Mouse (Mus musculus) lung, embryonic 16.5 days (tissue): ENCODE data around the gene Krcc1. TPM values are rescaled to one million over a fixed set of nuclear protein-coding genes. Genes with fewer than 3 reads are reported as not detected.
A peak's percentile ranks its signal among the peaks of the same experiment; 100 is the strongest.

Source experiments
- ATAC-seq: fragments of 200-750 bp; cut with Nextera tagmentation; 2 replicates; pipeline ENCODE4 v1.8.0; 2017; ENCODE audit warnings: low read depth, mild to moderate bottlenecking, moderate library complexity
- H3K27ac ChIP-seq: fragments of 300-500 bp; sonication (generic); 2 replicates; pipeline ENCODE4 v1.5.1; 2014; ENCODE audit warnings: mild to moderate bottlenecking, control low read depth, low read length
- H3K27me3 ChIP-seq: fragments of 300-500 bp; sonication (generic); 2 replicates; pipeline ENCODE4 v1.6.1; 2014; ENCODE audit warnings: low read depth, low read length, mixed read lengths; ENCODE audit not compliant: control insufficient read depth, insufficient read depth
- H3K36me3 ChIP-seq: fragments of 300-500 bp; sonication (generic); 2 replicates; pipeline ENCODE4 v1.6.1; 2014; ENCODE audit warnings: low read length; ENCODE audit not compliant: control insufficient read depth, insufficient read depth
- H3K4me1 ChIP-seq: fragments of 300-500 bp; sonication (generic); replicated peaks from 2 replicates; pipeline ENCODE4 v1.6.1; 2014; ENCODE audit warnings: low read length, mixed read lengths; ENCODE audit not compliant: control insufficient read depth, insufficient read depth
- H3K4me2 ChIP-seq: fragments of 300-500 bp; sonication (generic); 2 replicates; pipeline ENCODE4 v1.6.1; 2014; ENCODE audit warnings: low read depth, low read length, control low read depth
- H3K4me3 ChIP-seq: fragments of 300-500 bp; sonication (generic); 2 replicates; pipeline ENCODE4 v1.5.1; 2014; ENCODE audit warnings: mild to moderate bottlenecking, low read length, control low read depth
- H3K9ac ChIP-seq: fragments of 300-500 bp; sonication (generic); 2 replicates; pipeline ENCODE4 v1.6.1; 2014; ENCODE audit warnings: low read length, control low read depth
- H3K9me3 ChIP-seq: fragments of 300-500 bp; sonication (generic); 2 replicates; pipeline ENCODE4 v1.6.1; 2016; ENCODE audit warnings: low read length; ENCODE audit not compliant: control insufficient read depth
- WGBS: fragments of 180-500 bp; shearing (Covaris S2); extraction: QIAGEN DNeasy Blood & Tissue Kit; methylation state at CpG from one replicate; pipeline ENCODE4 v1.1.7; 2014; 5-methylcytosine and 5-hydroxymethylcytosine counted together
- polyA plus RNA-seq: library from polyadenylated mRNA; unstranded; fragments of >200 nt; fragmentation: Nextera tagmentation; extraction: Ambion mirVana; gene quantifications from 2 replicates; pipeline ENCODE4 v1.2.1, GENCODE M21; 2015

Krcc1 gene
- polyA plus RNA-seq = 52.2 and 55.5 TPM in 2 replicates

- ATAC-seq = peak; percentile 96
- Histone ChIP-seq H3K36me3 (no peaks in the 10 kb centered on the region), H3K4me3 (peak within 1 kb of the TSS; percentile 98), H3K27me3 (no peaks in the 10 kb centered on the region), H3K9ac (peak within 1 kb of the TSS; percentile 100), H3K27ac (peak within 1 kb of the TSS; percentile 99), H3K4me1 (peaks cover 8% of the 10 kb centered on the region), H3K9me3 (no peaks in the 10 kb centered on the region), H3K4me2 (peak within 1 kb of the TSS; percentile 84)
- WGBS = under 1% methylated on average over 60 of the region's 84 CpGs
Measured at GRCm38 (mm10) chr6:71271389-71272315, at the start of gene Krcc1. Gene Krcc1, plus strand, starts transcription at chr6:71271677.

GRCm38 (mm10) chr6:71224184-71224943 lies 47.1 kb upstream of the Krcc1 start:
- H3K4me2 ChIP-seq = no peak overlapping the region
- 22% methylated on average over 3 of the region's 3 CpGs for WGBS
- H3K36me3 ChIP-seq = no peaks in the 10 kb centered on the region
- H3K4me3 ChIP-seq = no peak overlapping the region
- H3K9ac ChIP-seq = no peak overlapping the region
- H3K27me3 ChIP-seq = no peaks in the 10 kb centered on the region
- no peak overlapping the region for H3K27ac ChIP-seq
- no peaks in the 10 kb centered on the region for H3K9me3 ChIP-seq
- peak; percentile 82 for ATAC-seq
- peaks cover 27% of the 10 kb centered on the region for H3K4me1 ChIP-seq

- WGBS = 20% methylated on average over 6 of the region's 6 CpGs
- Histone ChIP-seq H3K4me2 (no peak overlapping the region), H3K27me3 (no peaks in the 10 kb centered on the region), H3K4me1 (peaks cover 27% of the 10 kb centered on the region), H3K36me3 (no peaks in the 10 kb centered on the region), H3K4me3 (no peak overlapping the region), H3K27ac (no peak overlapping the region), H3K9ac (no peak overlapping the region), H3K9me3 (no peaks in the 10 kb centered on the region)
- ATAC-seq = no peak
Measured at GRCm38 (mm10) chr6:71226544-71226943, 44.9 kb upstream of the Krcc1 start.

- H3K9ac ChIP-seq = no peak overlapping the region
- peaks cover 27% of the 10 kb centered on the region for H3K4me1 ChIP-seq
- no peak overlapping the region for H3K4me2 ChIP-seq
- H3K4me3 ChIP-seq = no peak overlapping the region
- no peaks in the 10 kb centered on the region for H3K36me3 ChIP-seq
- ATAC-seq = peak; percentile 39
- H3K27me3 ChIP-seq = no peaks in the 10 kb centered on the region
- WGBS = 13% methylated on average over 7 of the region's 7 CpGs
- no peak overlapping the region for H3K27ac ChIP-seq
- no peaks in the 10 kb centered on the region for H3K9me3 ChIP-seq
Measured at GRCm38 (mm10) chr6:71227157-71227770, 44.2 kb upstream of the Krcc1 start.

DNA sequence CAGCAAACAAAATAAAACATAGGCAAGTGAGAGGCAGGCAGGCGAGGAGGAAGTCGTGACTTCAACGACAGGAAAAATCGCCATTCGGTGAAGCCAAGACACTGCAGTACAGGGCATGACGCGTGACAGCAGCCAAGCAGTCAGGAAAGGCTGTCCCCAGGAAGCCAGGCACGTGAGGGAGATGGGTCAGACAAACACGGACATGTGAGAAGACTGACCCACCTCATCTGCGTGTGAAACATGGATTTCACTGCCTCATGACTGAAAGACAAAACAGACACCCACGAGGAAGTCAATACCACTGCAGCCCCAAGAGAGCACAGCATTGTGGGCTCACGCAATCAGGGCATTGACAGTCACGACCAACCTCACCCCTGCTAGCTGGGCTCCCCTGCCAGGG lies 36.4 kb upstream of the Krcc1 start:
- WGBS = 62% methylated on average over 13 of the region's 13 CpGs
- Histone ChIP-seq H3K4me2 (no peak overlapping the region), H3K36me3 (no peaks in the 10 kb centered on the region), H3K9ac (no peak overlapping the region), H3K27me3 (no peaks in the 10 kb centered on the region), H3K4me1 (no peaks in the 10 kb centered on the region), H3K27ac (no peak overlapping the region), H3K9me3 (no peaks in the 10 kb centered on the region), H3K4me3 (no peak overlapping the region)
- ATAC-seq = no peak

- no peak overlapping the region for H3K4me2 ChIP-seq
- WGBS = 71% methylated on average over 3 of the region's 3 CpGs
- no peaks in the 10 kb centered on the region for H3K27me3 ChIP-seq
- no peaks in the 10 kb centered on the region for H3K36me3 ChIP-seq
- H3K9ac ChIP-seq = no peak overlapping the region
- no peak overlapping the region for H3K4me3 ChIP-seq
- no peak for ATAC-seq
- no peaks in the 10 kb centered on the region for H3K9me3 ChIP-seq
- no peak overlapping the region for H3K27ac ChIP-seq
- no peaks in the 10 kb centered on the region for H3K4me1 ChIP-seq
Measured at GRCm38 (mm10) chr6:71235944-71236343, 35.5 kb upstream of the Krcc1 start.

DNA sequence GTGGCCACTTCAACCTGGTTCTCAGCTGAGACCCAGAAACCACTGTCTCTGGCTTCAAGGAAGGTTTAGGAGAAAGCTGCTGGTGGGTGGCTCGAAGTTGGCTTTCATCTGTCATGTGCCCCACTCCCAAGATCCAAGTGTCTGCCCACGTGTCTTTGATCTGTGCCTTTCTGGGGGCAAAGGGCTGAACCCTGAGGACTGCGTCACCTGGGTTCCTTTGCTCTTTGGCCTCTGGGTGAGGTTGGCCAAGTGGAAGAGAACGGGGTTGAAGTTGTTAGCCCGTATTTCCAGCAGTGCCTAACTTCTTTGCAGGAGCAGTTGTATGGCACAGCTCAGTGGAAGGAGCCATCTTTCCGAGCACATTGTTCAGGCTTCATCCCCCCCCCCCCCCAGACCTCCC lies 35.0 kb upstream of the Krcc1 start:
- no peak overlapping the region for H3K9ac ChIP-seq
- no peaks in the 10 kb centered on the region for H3K9me3 ChIP-seq
- H3K4me2 ChIP-seq = no peak overlapping the region
- H3K27me3 ChIP-seq = no peaks in the 10 kb centered on the region
- H3K36me3 ChIP-seq = no peaks in the 10 kb centered on the region
- no peak overlapping the region for H3K4me3 ChIP-seq
- H3K4me1 ChIP-seq = no peaks in the 10 kb centered on the region
- no peak overlapping the region for H3K27ac ChIP-seq
- peak; percentile 43; the same call in 1 of the 2 replicates for ATAC-seq
- 48% methylated on average over 6 of the region's 6 CpGs for WGBS

DNA sequence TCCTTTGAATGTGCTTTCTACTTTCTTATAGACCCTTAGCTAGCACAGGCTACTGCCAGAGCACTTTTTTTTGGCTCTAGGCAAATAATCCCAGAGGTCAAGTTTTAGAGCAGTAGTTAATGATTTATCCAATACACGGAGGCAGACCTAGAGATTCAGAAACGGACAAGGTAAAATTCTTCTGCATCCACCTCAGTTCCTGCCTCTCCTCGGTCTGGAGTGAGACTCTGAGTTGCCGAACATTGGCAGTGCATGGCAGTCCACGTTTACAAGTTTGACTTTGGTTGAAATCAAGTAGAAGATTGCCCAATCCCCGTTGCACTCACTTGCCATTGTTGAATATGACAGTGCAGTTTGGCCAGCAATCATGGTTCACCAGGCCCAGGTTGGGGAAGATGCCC lies 34.4 kb upstream of the Krcc1 start:
- Histone ChIP-seq H3K9me3 (no peaks in the 10 kb centered on the region), H3K4me3 (no peak overlapping the region), H3K27ac (peak overlapping the region; percentile 36), H3K9ac (no peak overlapping the region), H3K4me1 (no peaks in the 10 kb centered on the region), H3K4me2 (no peak overlapping the region), H3K36me3 (no peaks in the 10 kb centered on the region), H3K27me3 (no peaks in the 10 kb centered on the region)
- 56% methylated on average over 6 of the region's 6 CpGs for WGBS
- ATAC-seq = peak; percentile 65
